26 mouse cellular contexts compared by ENCODE assay signal in genomic region chr17:64502376-64502775, GRCm38 (mm10).
"Had no signal": no experiment of that assay in that cellular context is flagged by ENCODE, and none has a peak within 500 bp of the region (broad histone marks: within the 10 kb centered on the region; RNA-seq: fewer than 3 reads in every experiment).

No protein-coding gene starts in this region.

- H3K27ac ChIP-seq: gastrocnemius, adult 2 months; heart, embryonic 10.5 days; hindbrain, embryonic 10.5 days; hindbrain, embryonic 12.5 days; hindbrain, embryonic 14.5 days; hindbrain, postnatal 0 days; kidney, embryonic 15.5 days; layer of hippocampus, adult 2 months; limb, embryonic 13.5 days; limb, embryonic 15.5 days; liver, embryonic 12.5 days; liver, embryonic 14.5 days had no signal

- H3K27me3 ChIP-seq: heart, embryonic 12.5 days; hindbrain, embryonic 12.5 days; kidney, embryonic 15.5 days; limb, embryonic 13.5 days; limb, embryonic 15.5 days had no signal

- ATAC-seq: hindbrain, postnatal 0 days; intestine, embryonic 16.5 days; liver, embryonic 12.5 days had no signal

- H3K36me3 ChIP-seq: heart, embryonic 10.5 days; heart, embryonic 12.5 days; hindbrain, embryonic 10.5 days; hindbrain, embryonic 12.5 days; kidney, embryonic 15.5 days; limb, embryonic 13.5 days; limb, embryonic 15.5 days; liver, embryonic 12.5 days had no signal

- H3K4me1 ChIP-seq: heart, embryonic 10.5 days; hindbrain, embryonic 10.5 days; hindbrain, embryonic 12.5 days; kidney, embryonic 15.5 days; limb, embryonic 13.5 days; limb, embryonic 15.5 days; liver, embryonic 12.5 days had no signal

- H3K9ac ChIP-seq: heart, embryonic 12.5 days; hindbrain, embryonic 12.5 days; hindbrain, embryonic 14.5 days; kidney, embryonic 15.5 days; limb, embryonic 13.5 days; limb, embryonic 15.5 days; liver, embryonic 12.5 days; liver, embryonic 14.5 days had no signal

- H3K4me3 ChIP-seq: gastrocnemius, adult 2 months; heart, embryonic 10.5 days; heart, embryonic 12.5 days; hindbrain, embryonic 10.5 days; hindbrain, embryonic 12.5 days; kidney, embryonic 15.5 days; layer of hippocampus, adult 2 months; left cerebral cortex, adult 2 months; limb, embryonic 13.5 days; limb, embryonic 15.5 days; liver, embryonic 12.5 days had no signal

- DNase-seq: gastrocnemius, adult 2 months; gastrocnemius, postnatal 10 days; gastrocnemius, postnatal 25 days; heart, adult 18-20 months; heart, postnatal 10 days; heart, postnatal 4 days; kidney, adult 11 months; kidney, adult 2 months; kidney, adult 9 months; kidney, postnatal 10 days; kidney, postnatal 25 days; kidney, postnatal 4 days had no signal

- H3K9me3 ChIP-seq: heart, embryonic 10.5 days; heart, embryonic 12.5 days; hindbrain, embryonic 10.5 days; hindbrain, embryonic 12.5 days; kidney, embryonic 15.5 days; limb, embryonic 13.5 days; limb, embryonic 15.5 days; liver, embryonic 12.5 days had no signal

- H3K4me2 ChIP-seq: heart, embryonic 12.5 days; hindbrain, embryonic 12.5 days; hindbrain, embryonic 14.5 days; kidney, embryonic 15.5 days; limb, embryonic 13.5 days; limb, embryonic 15.5 days; liver, embryonic 12.5 days had no signal
